Mouse (Mus musculus) central nervous system, embryonic 11.5 days (tissue): Measurements from ENCODE around the gene Hspe1. TPM values are rescaled to one million over a fixed set of nuclear protein-coding genes. Genes with fewer than 3 reads are reported as not detected.

Source experiments
- polyA plus RNA-seq: library from polyadenylated mRNA; depleted of rRNA; stranded (reverse); fragments of >200 nt; gene quantifications from 2 replicates; pipeline ENCODE4 v1.2.3, GENCODE M21; 2012; rRNA removed

Hspe1 gene
- polyA plus RNA-seq: 378 and 387 TPM in 2 replicates

GRCm38 (mm10) chr1:55087932-55088610 is at the start of gene Hspe1, which contains the start of gene Hspd1:
Hspe1 (plus strand) TSS chr1:55088132.
Hspd1 (minus strand) TSS chr1:55088243.

GRCm38 (mm10) chr1:55052355-55052953 is 35.5 kb upstream of the Hspe1 start, which contains the start of gene Coq10b:
Coq10b (plus strand) TSS chr1:55052770.

GRCm38 (mm10) chr1:55130943-55131401 is 43.0 kb downstream of the Hspe1 start, which contains the start of gene Mob4:
Mob4 (plus strand) TSS chr1:55131231.

Other genes starting within 250 kb of the Hspe1 start
- 17.4 and 29.0 TPM in 2 replicates for gene Ankrd44, start 161.7 kb upstream of the Hspe1 start, polyA plus RNA-seq
- gene Sf3b1, start 60.7 kb upstream of the Hspe1 start, polyA plus RNA-seq: 183 and 224 TPM in 2 replicates
- 15.7 and 18.0 TPM in 2 replicates for gene Coq10b, start 35.4 kb upstream of the Hspe1 start, polyA plus RNA-seq
- 240 and 393 TPM in 2 replicates for gene Hspd1, start 111 bp downstream of the Hspe1 start, polyA plus RNA-seq
- gene Mob4, start 43.1 kb downstream of the Hspe1 start, polyA plus RNA-seq: 24.8 and 60.0 TPM in 2 replicates
- gene Rftn2, start 138.7 kb downstream of the Hspe1 start, polyA plus RNA-seq: 6.2 and 11.2 TPM in 2 replicates
- gene Mars2, start 149.0 kb downstream of the Hspe1 start, polyA plus RNA-seq: 2.3 and 3.1 TPM in 2 replicates